ENCODE assay signal across 8 mouse cellular contexts in genomic region chr1:133800512-133800911, GRCm38 (mm10). TPM values are rescaled to one million over a fixed set of nuclear protein-coding genes. Genes with fewer than 3 reads are reported as not detected.
A peak's percentile ranks its signal among the peaks of the same experiment; 100 is the strongest.
DNase-seq lines count a peak whose midpoint lies in the region; ATAC-seq and TF ChIP-seq lines count a peak whose summit lies in the region.

No protein-coding gene starts in this region.

- intact Hi-C loops in heart, postnatal 25 days (cut with DNase I) = loop anchor here (2.0 to 5.0 kb wide), 2 partner anchors 64 to 87 kb away; no protein-coding TSS in a partner anchor

- H3K4me3 ChIP-seq in heart, embryonic 16.5 days (ENCODE audit: low read length) = peak overlapping the region; percentile 80
- peak overlapping the region; percentile 85 for H3K4me3 ChIP-seq in erythroblast, embryonic 14.5 days (replicated peaks)
- H3K4me3 ChIP-seq in limb, embryonic 14.5 days (replicated peaks; ENCODE audit: low read length) = peak overlapping the region; percentile 68
- H3K4me3 ChIP-seq in stomach, embryonic 16.5 days (replicated peaks; ENCODE audit: low read length) = peak overlapping the region; percentile 77

- H3K27me3 ChIP-seq in heart, embryonic 16.5 days (ENCODE audit: control insufficient read depth, insufficient read depth, low read length) = no peaks in the 10 kb centered on the region
- no peaks in the 10 kb centered on the region; the same call in 1 of the 2 replicates for H3K27me3 ChIP-seq in erythroblast, embryonic 14.5 days (ENCODE audit: control insufficient read depth)
- H3K27me3 ChIP-seq in limb, embryonic 14.5 days (ENCODE audit: control insufficient read depth, insufficient read depth, low read length) = no peaks in the 10 kb centered on the region
- H3K27me3 ChIP-seq in stomach, embryonic 16.5 days (ENCODE audit: control insufficient read depth, insufficient read depth, low read length) = no peaks in the 10 kb centered on the region

- no peaks in the 10 kb centered on the region for H3K9me3 ChIP-seq in heart, embryonic 16.5 days (replicated peaks; ENCODE audit: control insufficient read depth, low read length)
- H3K9me3 ChIP-seq in erythroblast, embryonic 14.5 days (ENCODE audit: control insufficient read depth, low read length) = no peaks in the 10 kb centered on the region
- H3K9me3 ChIP-seq in limb, embryonic 14.5 days (ENCODE audit: control insufficient read depth, low read length) = no peaks in the 10 kb centered on the region
- no peaks in the 10 kb centered on the region for H3K9me3 ChIP-seq in stomach, embryonic 16.5 days (replicated peaks; ENCODE audit: control insufficient read depth, low read length)

- H3K4me1 ChIP-seq in heart, embryonic 16.5 days (ENCODE audit: control insufficient read depth, insufficient read depth, low read length) = peaks cover 27% of the 10 kb centered on the region
- peaks cover 82% of the 10 kb centered on the region for H3K4me1 ChIP-seq in erythroblast, embryonic 14.5 days (ENCODE audit: control insufficient read depth)
- H3K4me1 ChIP-seq in limb, embryonic 14.5 days (ENCODE audit: control insufficient read depth, insufficient read depth, low read length) = peaks cover 29% of the 10 kb centered on the region
- H3K4me1 ChIP-seq in stomach, embryonic 16.5 days (ENCODE audit: control insufficient read depth, insufficient read depth, low read length) = peaks cover 33% of the 10 kb centered on the region

- peak overlapping the region; percentile 78 for H3K27ac ChIP-seq in heart, embryonic 16.5 days (ENCODE audit: low read length)
- H3K27ac ChIP-seq in limb, embryonic 14.5 days (replicated peaks; ENCODE audit: low read depth, low read length) = peak overlapping the region; percentile 63
- H3K27ac ChIP-seq in stomach, embryonic 16.5 days (ENCODE audit: low read length) = peak overlapping the region; percentile 58

- peak overlapping the region; percentile 94 for H3K4me2 ChIP-seq in heart, embryonic 16.5 days (ENCODE audit: low read depth, low read length)
- H3K4me2 ChIP-seq in limb, embryonic 14.5 days (replicated peaks; ENCODE audit: low read depth, low read length, severe bottlenecking) = peak overlapping the region; percentile 94
- peak overlapping the region; percentile 93 for H3K4me2 ChIP-seq in stomach, embryonic 16.5 days (ENCODE audit: low read depth, low read length)

- DNase-seq in heart, postnatal 25 days (ENCODE audit: low spot score) = no peak
- DNase-seq in ES-CJ7 (ENCODE audit: low read depth, low spot score) = peak; percentile 12
- no peak for DNase-seq in limb, embryonic 14.5 days (ENCODE audit: low spot score)
- DNase-seq in right cerebral cortex, postnatal 10 days (ENCODE audit: low spot score in 2 of 2) = no peak
- DNase-seq in right cerebral cortex, postnatal 4 days = no peak

- H3K9ac ChIP-seq in heart, embryonic 16.5 days (ENCODE audit: low read length) = peak overlapping the region; percentile 80
- peak overlapping the region; percentile 58 for H3K9ac ChIP-seq in limb, embryonic 14.5 days (ENCODE audit: low read depth, low read length, severe bottlenecking)
- peak overlapping the region; percentile 81 for H3K9ac ChIP-seq in stomach, embryonic 16.5 days (ENCODE audit: low read length)

- WGBS in heart, embryonic 16.5 days = under 1% methylated on average over 16 of the region's 16 CpGs
- WGBS in limb, embryonic 14.5 days = under 1% methylated on average over 16 of the region's 16 CpGs
- 1% methylated on average over 16 of the region's 16 CpGs for WGBS in stomach, embryonic 16.5 days

- no peak for TF ChIP-seq POLR2A in limb, embryonic 14.5 days (IDR thresholded peaks at IDR 0.05; ENCODE audit: borderline replicate concordance, extremely low read depth, insufficient read depth, insufficient read length)

- no peaks in the 10 kb centered on the region for H3K36me3 ChIP-seq in heart, embryonic 16.5 days (ENCODE audit: control insufficient read depth, insufficient read depth)
- peaks cover 42% of the 10 kb centered on the region for H3K36me3 ChIP-seq in erythroblast, embryonic 14.5 days (ENCODE audit: control insufficient read depth)
- H3K36me3 ChIP-seq in limb, embryonic 14.5 days (ENCODE audit: control insufficient read depth, insufficient read depth, low read length) = no peaks in the 10 kb centered on the region
- H3K36me3 ChIP-seq in stomach, embryonic 16.5 days (ENCODE audit: control insufficient read depth, insufficient read depth, low read length) = no peaks in the 10 kb centered on the region

- peak; percentile 31 for ATAC-seq in heart, embryonic 16.5 days (replicated peaks; ENCODE audit: extremely low read depth, insufficient read depth, low FRiP score)
- peak; percentile 45 for ATAC-seq in limb, embryonic 14.5 days (ENCODE audit: low FRiP score, low read depth)
- peak; percentile 30; the same call in 1 of the 2 replicates for ATAC-seq in stomach, embryonic 16.5 days (ENCODE audit: insufficient read depth, low FRiP score)

RNA-seq across cellular contexts. Expression of gene Atp2b4, which starts 0.3 kb away (rescaled TPM):
- 10.3 and 11.0 TPM in 2 replicates for polyA plus RNA-seq in heart, embryonic 16.5 days (2015; fragmentation: Nextera tagmentation; extraction: Ambion mirVana)
- total RNA-seq in heart, postnatal 25 days (2021) = 10 to 100 TPM; 20.5 to 24.0 TPM
- polyA plus RNA-seq in erythroblast, embryonic 14.5 days (2012) = 6.4 and 7.7 TPM in 2 replicates
- polyA plus RNA-seq in limb, embryonic 14.5 days (2012; rRNA removed) = 22.9 and 24.8 TPM in 2 replicates
- 23.7 and 24.2 TPM in 2 replicates for polyA plus RNA-seq in limb, embryonic 14.5 days (2014; fragmentation: Nextera tagmentation; extraction: Ambion mirVana)
- 22.3 and 23.9 TPM in 2 replicates for polyA plus RNA-seq in stomach, embryonic 16.5 days (2015; fragmentation: Nextera tagmentation; extraction: Ambion mirVana)
